Mouse (Mus musculus): ENCODE measurements around the gene Zfp74.

GRCm38 (mm10) chr7:29956257-29956656 lies 2.4 kb upstream of the Zfp74 start:
- TF ChIP-seq POLR2A (IDR thresholded peaks at IDR 0.05; ENCODE audit: borderline replicate concordance, insufficient read depth, low read length) (no peak), CTCF (IDR thresholded peaks at IDR 0.05; ENCODE audit: borderline replicate concordance, insufficient read depth, low read depth, low read length) (no peak)

Measured in cerebellum, adult 2 months (tissue).